Mouse (Mus musculus) midbrain, embryonic 16.5 days (tissue): Measurements from ENCODE around the gene Ssr1. TPM values are rescaled to one million over a fixed set of nuclear protein-coding genes. Genes with fewer than 3 reads are reported as not detected.

Experiments
- ATAC-seq: fragments of 200-750 bp; cut with Nextera tagmentation; 2 replicates; pipeline ENCODE4 v1.8.0; 2017; ENCODE audit warnings: moderate TSS enrichment
- H3K27ac ChIP-seq: fragments of 300-500 bp; sonication (generic); 2 replicates; pipeline ENCODE4 v1.5.1; 2014; ENCODE audit warnings: mild to moderate bottlenecking, low read length, mixed read lengths
- H3K27me3 ChIP-seq: fragments of 300-500 bp; sonication (generic); 2 replicates; pipeline ENCODE4 v1.6.1; 2014; ENCODE audit warnings: low read depth, low read length, mixed read lengths; ENCODE audit not compliant: control insufficient read depth, insufficient read depth
- H3K36me3 ChIP-seq: fragments of 300-500 bp; sonication (generic); 2 replicates; pipeline ENCODE4 v1.6.1; 2014; ENCODE audit warnings: mild to moderate bottlenecking, low read length, moderate library complexity, mixed read lengths; ENCODE audit not compliant: control insufficient read depth, insufficient read depth
- H3K4me1 ChIP-seq: fragments of 300-500 bp; sonication (generic); 2 replicates; pipeline ENCODE4 v1.6.1; 2014; ENCODE audit warnings: mild to moderate bottlenecking, low read length, mixed read lengths; ENCODE audit not compliant: control insufficient read depth, insufficient read depth
- H3K4me2 ChIP-seq: fragments of 300-500 bp; sonication (generic); 2 replicates; pipeline ENCODE4 v1.6.1; 2014; ENCODE audit warnings: mild to moderate bottlenecking, low read length, mixed read lengths
- H3K4me3 ChIP-seq: fragments of 300-500 bp; sonication (generic); 2 replicates; pipeline ENCODE4 v1.5.1; 2014; ENCODE audit warnings: low read depth, mild to moderate bottlenecking, low read length, moderate library complexity, mixed read lengths
- H3K9ac ChIP-seq: fragments of 300-500 bp; sonication (generic); 2 replicates; pipeline ENCODE4 v1.6.1; 2014; ENCODE audit warnings: low read depth, low read length, mixed read lengths
- H3K9me3 ChIP-seq: fragments of 300-500 bp; sonication (generic); replicated peaks from 2 replicates; pipeline ENCODE4 v1.6.1; 2014; ENCODE audit warnings: mild to moderate bottlenecking, low read length, mixed read lengths; ENCODE audit not compliant: control insufficient read depth, poor library complexity, severe bottlenecking
- WGBS: fragments of 180-500 bp; shearing (Covaris S2); extraction: QIAGEN DNeasy Blood & Tissue Kit; methylation state at CpG from one replicate; pipeline ENCODE4 v1.1.7; 2014; 5-methylcytosine and 5-hydroxymethylcytosine counted together
- polyA plus RNA-seq: library from polyadenylated mRNA; unstranded; fragments of >200 nt; fragmentation: Nextera tagmentation; extraction: Ambion mirVana; gene quantifications from 2 replicates; pipeline ENCODE4 v1.2.1, GENCODE M21; 2015

Ssr1 gene
- polyA plus RNA-seq, 1 experiment from 2014 or later, result 71.1 TPM

DNA sequence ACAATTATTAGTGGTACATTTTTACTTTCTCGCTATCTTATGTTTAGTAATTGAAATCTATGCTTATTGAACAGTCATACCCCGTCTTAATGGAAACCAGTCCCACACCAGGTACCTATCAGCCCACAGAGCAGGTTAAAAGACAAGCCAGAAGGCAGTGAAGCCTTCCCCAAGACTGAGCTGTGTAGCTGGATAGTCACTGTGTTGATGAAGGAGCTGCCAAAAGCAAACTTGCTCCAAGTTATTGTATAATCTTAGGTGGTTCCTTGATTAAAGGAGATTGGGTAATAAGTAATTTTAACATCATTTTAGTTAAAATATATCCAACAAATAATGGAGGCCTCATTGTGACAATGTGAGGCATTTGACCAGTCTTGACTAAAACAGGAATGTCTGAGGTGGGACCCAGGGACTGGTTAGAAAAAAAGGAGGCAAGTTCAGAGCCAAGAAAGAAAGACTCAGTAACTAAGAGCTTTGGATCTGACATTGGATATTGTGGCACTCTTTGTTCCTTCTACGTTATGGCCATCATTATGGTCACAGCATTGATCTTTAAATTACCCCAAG is 74.2 kb downstream of the Ssr1 start:
- Histone ChIP-seq H3K27me3 (no peaks in the 10 kb centered on the region), H3K27ac (no peak overlapping the region), H3K9me3 (no peaks in the 10 kb centered on the region), H3K36me3 (no peaks in the 10 kb centered on the region), H3K9ac (no peak overlapping the region), H3K4me2 (no peak overlapping the region), H3K4me1 (no peaks in the 10 kb centered on the region), H3K4me3 (no peak overlapping the region)
- 88% methylated on average over 3 of the region's 3 CpGs for WGBS
- ATAC-seq, result no peak

DNA sequence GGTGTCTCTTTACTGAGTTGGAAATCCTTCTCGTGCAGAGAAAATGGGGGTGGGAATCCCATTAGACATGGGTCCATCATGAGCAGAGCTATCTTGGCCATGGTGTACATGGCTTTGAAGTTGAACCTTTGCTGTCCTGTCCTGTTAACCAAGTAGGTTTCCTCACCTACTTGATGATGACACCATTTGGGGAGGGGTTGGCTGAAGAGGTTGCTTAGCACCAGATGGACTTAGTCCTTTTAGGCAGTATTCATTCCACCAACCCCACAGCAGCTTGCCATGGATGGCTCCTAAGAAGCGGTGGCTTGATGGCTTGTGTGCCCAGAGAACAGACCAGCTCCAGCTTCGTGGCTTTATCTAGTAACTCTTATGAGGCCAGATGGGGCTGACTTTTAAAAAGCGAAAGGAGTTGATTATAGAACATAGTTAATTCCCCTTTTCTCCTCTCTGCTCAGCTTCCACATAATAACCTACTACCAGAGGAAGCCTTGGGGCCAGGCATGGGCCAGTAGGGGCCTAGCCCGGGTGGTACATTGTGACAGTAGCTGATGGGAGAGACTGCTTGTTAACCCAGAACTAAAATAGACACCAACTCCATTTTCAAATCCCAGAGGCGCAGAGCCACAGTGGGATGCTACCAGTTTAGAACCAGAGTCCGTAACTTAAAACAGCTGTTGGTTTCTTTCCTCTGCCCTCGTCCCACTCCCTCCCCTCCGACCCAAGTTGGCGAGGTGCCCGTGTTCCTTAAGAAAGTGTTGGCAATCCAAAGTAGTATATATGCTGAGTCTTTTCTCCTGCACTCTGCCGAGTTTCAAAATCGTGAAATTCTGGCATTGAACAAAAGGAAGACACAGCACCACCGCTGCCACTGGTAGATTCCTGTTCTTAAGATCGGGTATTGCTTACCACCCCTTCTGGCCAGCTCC is 75.4 kb downstream of the Ssr1 start:
- 92% methylated on average over 15 of the region's 15 CpGs for WGBS
- Histone ChIP-seq H3K27ac (no peak overlapping the region), H3K27me3 (no peaks in the 10 kb centered on the region), H3K9ac (no peak overlapping the region), H3K4me3 (no peak overlapping the region), H3K9me3 (no peaks in the 10 kb centered on the region), H3K4me1 (no peaks in the 10 kb centered on the region), H3K4me2 (no peak overlapping the region), H3K36me3 (no peaks in the 10 kb centered on the region)
- ATAC-seq, result no peak

Other genes starting within 250 kb of the Ssr1 start
- gene Rreb1, start 215.8 kb downstream of the Ssr1 start, polyA plus RNA-seq, result 2.6 and 3.0 TPM in 2 replicates
- gene Riok1, start 42.8 kb upstream of the Ssr1 start, polyA plus RNA-seq, result 53.4 and 62.7 TPM in 2 replicates
- gene Cage1, start 42.9 kb upstream of the Ssr1 start, polyA plus RNA-seq, result 4.1 and 4.3 TPM in 2 replicates
- 0.11 and 0.14 TPM in 2 replicates for gene Dsp, start 157.1 kb upstream of the Ssr1 start, polyA plus RNA-seq
- gene Snrnp48, start 210.7 kb upstream of the Ssr1 start, polyA plus RNA-seq, result 25.7 and 28.2 TPM in 2 replicates